Mouse (Mus musculus) hematopoietic stem cell, adult 5-6 weeks (primary cell): ENCODE measurements at regions not wholly inside any gene's neighbourhood (a gene's known extent, or its start where the extent isn't known, plus 50 kb on each side); places are given as distances from the start of the nearest gene placed in this dataset.
A peak's percentile ranks its signal among the peaks of the same experiment; 100 is the strongest.

Source experiments
- ATAC-seq, 2 experiments: fragments of 125-278 bp in 1 of 2; replicated peaks in 1 of 2; 2 replicates each; pipeline ENCODE4 v1.8.0; 2016 to 2017; ENCODE audit warnings: inconsistent platforms in 2 of 2, mild to moderate bottlenecking in 2 of 2, moderate number of reproducible peaks in 2 of 2, low read depth in 1 of 2, moderate TSS enrichment in 1 of 2; ENCODE audit not compliant: low FRiP score in 2 of 2, poor library complexity in 2 of 2, severe bottlenecking in 2 of 2, insufficient read depth in 1 of 2, low TSS enrichment in 1 of 2

DNA sequence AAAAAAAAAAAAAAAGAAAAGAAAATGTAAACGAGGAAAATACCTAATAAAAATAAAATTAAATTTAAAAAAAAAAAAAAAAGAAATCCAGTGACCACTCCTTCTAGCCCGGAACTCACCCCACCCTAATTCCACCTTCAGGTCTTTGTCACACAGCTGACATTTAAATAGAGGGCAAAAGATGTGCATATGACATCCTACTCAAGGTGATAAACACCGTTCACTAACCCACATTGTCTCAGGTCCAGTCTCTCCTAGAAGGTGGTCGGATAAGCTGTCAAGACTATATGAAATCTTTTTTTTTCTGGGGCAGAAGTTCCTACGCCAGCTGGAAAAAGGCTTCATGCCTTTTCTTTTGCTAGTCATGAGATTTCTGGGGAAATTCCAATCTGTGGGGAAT is 226.6 kb upstream of the Tbl1xr1 start:
- ATAC-seq: no peak

DNA sequence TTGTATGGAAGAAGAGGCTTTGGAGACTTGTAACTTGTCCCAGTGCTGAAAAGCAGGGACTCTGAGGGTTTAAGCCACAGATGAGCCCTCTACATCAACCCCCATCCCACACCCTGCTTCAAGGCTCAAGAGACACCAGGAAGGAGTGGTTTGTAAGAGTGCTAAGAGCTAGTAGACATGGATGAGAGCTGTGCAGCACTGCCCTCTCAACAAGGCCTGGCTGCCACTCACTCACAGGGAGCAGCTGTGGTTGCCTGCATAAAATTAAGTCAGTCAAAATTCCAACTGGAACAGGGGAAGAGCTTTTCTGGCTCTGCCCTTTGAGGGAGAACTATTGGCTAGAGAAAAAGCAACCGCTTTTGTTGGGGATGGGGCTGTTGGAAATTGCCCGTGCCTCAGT is 225.5 kb upstream of the Tbl1xr1 start:
- no peak for ATAC-seq

DNA sequence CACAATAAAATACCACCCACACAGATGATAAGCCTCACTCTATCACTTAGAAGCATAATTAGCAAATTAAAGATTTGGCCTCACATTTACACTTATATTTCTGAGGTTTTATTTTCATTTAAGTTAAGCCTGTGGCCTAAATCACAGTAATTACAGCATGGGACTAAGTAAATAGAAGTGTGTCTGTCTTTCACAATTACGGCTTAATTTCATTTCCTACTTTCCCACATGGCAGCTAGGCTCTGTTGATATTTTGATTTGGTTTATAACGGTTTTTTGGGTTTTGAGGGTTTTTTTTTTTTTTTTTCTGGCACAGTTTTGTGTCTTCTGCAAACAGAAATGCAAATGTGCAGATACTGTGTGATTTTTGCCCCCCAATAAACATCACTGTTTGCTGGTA is 222.1 kb upstream of the Tbl1xr1 start:
- ATAC-seq: no peak

DNA sequence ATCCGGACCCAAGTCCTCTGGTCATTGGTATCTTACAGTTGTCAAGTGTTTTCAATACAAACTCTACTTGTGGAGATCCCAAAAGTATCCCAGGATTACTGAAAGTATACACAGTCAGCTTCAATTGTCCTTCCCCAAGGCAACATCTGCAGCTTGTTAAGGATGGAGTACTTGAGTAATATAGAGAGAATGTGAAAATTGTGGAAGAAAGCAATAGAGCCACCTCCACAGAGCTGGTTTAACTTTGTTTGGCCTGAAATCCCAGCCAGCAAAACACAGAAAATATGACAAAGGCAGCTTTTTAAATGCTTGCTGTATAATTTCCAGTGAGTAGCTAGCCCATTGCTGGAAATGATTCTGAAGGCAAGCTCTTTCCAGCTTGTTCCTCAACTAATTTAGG is 217.0 kb upstream of the Tbl1xr1 start:
- ATAC-seq: no peak

DNA sequence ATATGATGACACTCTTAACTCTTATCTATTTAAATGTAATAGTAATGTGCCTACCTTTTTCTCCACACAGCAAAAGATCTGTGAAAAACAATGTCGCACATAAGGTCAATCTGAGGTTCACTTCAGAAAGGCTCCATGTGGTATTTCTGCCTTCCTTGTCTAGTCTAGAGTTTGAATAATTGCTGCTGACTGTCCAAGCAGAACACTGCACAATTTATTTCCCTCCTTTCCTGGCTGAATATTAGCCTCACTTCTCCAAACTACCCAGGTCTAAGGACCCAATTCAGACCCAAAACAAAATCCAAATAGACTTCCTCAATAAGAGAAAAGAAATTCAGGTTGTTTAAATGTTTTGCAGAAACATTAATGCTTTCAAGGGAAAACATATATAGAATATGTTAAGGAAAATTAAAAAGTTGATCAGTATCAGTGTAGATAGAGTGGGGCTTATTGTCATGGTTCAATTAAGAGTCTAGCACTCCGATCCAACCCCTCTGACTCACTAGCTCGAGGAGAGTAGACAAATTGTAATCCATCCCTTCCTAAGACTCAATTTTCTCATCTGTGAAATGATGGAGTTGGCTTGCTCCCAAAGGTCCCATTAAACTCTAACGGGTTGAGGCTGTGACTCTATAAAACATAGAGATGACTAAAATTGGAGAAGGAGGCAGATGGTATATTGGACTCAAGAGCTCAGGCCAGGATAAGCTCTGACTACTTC is 215.4 kb upstream of the Tbl1xr1 start:
- ATAC-seq: no peak

DNA sequence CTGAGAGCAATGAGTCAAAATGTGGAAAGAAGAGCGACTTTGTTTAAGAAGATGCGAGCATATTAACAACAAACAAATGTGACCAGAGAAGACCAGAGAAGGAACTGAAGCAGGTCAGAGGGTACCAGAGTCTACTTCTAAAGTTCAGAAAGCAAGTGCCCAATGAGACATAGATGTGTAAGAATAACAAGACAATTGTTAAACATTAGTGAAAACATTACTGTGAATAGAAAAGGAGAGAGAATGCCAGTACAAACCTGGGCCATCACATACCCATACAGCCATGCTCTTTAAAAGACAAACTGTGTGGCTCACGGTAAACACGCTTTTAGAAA is 214.8 kb upstream of the Tbl1xr1 start:
- ATAC-seq: no peak

DNA sequence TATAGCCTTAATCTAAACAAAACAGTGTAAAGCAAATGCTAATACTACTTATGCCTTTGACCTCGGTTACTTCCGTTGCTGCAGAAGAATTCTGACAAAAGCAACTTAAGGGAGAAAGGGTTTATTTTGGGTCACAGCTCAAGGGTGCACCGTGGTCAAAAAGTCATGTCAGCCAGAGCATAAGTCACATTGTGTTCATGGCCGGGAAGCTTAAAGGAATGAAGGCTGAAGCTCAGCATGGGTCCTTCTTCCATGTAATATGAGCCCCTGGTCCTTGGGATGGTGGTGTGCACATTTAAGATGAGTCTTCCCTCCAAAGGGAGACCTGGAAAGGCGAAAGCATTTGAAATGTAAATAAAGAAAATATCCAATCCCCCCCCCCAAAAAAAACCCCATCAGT is 212.1 kb upstream of the Tbl1xr1 start:
- no peak for ATAC-seq

DNA sequence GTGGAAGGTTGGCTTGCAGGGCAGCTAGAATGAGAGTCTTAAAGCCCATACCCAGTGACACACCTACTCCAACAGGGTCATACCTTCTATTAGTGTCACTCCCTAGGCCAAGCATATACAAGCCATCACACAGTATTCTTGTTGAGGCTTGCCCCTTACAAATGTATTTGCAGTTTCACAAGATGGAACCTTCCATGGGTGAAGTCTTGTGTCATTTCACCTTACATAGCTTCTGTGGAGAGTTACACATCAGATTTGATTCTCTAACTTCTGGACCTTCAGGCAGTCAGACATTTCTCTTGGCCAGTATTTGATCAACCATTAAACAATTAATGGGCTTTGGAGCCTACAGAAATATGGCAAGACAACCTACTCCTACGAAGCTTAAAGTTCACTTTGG is 210.6 kb upstream of the Tbl1xr1 start:
- ATAC-seq: no peak

DNA sequence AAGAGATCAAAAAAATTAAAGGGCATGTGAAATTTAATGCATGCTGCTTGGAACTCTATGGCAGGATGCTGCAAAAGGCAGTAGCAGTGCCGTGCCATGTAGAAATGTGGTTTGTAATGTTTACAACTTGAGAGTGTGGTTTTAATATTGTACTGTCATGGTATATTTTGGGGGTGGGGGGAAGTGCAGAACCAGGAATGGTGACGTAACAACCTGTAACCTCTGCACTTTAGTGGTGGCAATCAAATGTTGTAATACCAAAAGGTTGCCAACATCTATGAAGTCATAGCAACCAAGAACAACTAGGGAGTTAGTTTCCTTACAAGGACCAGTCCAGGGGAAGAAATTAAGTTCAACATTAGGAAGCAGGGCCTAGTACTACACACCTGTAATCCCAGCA is 198.1 kb upstream of the Tbl1xr1 start:
- ATAC-seq: peak; percentile 71 to 72; a peak in 3 of 4 replicates

DNA sequence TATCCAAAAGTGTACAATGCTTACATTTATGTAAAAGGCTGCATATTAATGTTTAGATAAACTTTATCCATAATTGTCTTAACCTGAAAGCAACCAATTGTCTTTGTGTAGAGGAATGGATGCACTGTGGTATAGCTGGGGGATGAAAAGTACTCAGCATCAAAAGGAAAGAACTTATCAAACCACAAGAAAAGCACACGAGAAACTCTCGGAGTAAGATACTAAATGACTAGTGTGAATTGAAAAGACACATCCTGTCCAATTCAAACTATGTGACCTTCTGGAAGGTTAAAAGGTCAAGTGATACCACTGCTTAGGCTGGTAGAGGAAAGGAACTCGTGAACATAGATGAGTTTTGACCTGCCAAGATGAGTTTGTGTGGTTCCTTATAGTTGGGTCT is 192.2 kb upstream of the Tbl1xr1 start:
- ATAC-seq: no peak

DNA sequence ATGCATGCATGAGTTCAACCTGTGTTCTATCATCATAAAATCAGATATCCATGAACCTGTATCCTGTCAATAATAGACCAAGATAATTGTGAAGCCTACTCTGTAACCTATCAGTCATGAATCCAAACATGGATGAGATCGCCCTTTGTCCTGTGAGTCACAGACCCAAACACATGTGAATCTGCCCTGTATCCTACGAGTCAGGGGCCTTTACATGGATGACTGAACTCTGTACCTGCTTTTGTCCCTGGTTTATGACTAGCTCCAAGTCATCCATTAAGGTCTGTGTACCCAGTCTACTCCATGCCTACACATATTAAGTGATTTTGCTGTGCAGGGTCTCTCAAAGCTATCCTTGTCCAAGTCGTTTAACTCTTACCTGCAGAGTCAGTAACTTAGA is 187.7 kb upstream of the Tbl1xr1 start:
- ATAC-seq: no peak

DNA sequence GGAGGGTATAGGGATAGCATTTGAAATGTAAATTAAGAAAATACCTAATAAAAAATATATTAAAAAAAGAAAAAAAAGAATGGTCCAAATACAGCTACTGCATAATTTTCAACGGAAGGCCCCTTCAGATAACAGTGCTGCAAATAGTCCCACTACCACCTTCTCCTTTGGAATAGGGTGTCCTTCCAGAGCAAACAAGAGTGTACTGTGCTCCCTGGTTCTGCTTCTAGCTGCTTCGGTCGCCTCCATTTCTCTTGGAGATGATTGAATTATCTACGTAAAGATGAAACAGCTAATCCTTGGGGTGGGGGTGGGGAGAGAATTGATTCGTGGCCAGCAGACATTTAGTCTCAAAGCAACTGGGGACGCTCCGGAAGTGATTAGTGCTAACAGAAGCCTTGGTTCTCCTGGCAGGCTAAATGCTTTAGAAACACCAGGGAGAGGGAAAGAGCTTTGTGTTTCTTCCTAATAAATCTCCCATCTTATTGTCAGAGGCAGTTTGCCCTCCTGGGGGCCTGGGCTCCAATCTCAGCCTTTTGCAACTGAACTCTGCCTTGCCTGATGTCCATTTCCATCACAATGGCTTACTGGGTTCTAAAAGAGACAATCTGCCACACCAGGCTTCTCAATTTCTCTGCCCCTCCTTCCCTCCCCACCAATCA is 184.5 kb upstream of the Tbl1xr1 start:
- ATAC-seq: no peak

DNA sequence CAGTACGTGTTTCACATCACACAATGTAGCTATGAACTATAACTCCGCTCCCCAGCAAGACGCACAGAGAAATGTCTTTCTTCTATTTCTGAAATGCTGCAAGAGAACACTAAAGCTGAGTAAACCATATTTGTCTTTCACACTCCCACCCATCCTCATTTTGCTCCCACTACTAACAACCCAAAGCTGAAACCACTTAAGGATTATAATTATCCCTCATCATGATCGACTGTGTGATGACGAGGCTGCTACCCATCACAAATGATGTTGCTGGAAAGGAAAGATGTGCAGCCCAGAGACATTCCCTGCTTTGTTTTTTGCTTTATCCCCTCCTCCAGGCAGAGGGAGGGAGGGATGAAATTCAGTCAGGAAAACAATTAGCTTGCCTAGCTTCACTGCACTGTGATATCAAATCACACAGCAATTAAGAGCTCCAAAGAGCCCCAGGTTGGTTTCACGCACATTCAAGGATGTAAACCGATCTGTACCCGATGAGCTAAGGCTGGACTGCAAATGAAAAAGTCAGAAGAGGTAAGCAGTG is 183.5 kb upstream of the Tbl1xr1 start:
- ATAC-seq: no peak

DNA sequence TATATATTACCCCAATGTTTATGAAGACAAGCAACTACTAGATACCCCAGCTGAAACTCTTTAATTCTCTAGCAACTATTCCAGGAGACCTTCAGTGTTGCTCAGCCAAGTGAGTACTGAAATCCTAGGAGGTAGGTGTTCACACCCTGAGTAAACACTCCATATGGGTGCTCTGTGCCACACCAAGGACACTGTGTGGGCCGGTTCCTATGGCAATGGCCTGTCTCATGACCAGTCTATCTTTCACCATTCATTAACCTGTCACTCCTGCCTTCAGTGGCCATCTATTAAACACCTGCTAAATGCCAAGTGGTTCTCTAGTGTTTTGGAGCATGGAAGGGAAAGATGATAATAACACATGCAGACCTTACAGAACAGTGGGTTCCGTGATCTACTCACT is 180.9 kb upstream of the Tbl1xr1 start:
- no peak for ATAC-seq

DNA sequence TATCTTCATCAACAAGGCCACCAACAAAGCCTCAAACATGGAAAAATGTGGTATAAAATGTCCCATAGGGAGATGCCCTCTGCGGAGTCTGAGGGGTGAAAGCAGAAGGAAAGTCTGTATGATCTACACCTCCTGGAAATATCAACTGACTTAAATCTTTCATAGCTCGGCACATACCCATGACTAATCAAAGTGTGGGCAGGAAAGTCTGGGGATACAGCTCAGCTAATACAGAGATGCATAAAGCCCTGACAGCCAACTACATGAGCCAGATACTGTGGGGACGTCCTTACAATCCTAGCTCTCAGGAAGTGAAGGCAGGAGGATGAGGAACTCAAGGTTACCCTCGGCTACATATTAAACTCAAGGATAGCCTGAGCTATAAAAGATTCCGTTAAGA is 178.2 kb upstream of the Tbl1xr1 start:
- no peak for ATAC-seq

DNA sequence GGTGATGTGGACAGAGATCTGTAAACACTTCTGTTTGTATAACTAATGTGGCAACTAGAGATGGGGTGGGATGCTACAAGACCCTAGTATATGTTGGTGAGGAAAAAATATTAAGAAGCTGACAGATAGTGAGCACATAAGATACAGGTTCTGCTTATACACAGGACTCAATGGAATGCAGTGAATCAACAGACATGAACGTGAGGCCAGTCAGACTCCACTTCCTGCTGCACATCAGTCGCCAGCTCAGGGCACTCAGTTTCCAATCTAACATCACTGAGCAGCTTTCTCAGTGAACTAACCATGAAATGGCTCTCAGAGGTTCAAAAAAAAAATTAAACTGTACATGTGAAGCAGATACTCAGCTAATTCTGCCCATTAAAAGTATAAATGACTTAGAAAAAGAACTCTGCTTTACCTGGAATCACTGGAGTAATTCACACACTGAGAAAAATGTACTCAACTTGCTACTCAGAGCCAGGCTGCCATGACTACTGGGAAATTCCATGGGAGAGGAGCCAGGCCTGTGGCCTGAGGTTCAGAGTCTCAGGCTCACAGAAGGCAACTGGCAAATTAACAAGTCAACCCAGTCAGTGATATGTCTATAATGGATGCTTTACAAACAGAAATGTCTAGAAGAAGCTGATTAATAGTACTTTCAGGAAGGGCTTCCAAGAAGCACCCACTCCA is 170.9 kb upstream of the Tbl1xr1 start:
- no peak for ATAC-seq

DNA sequence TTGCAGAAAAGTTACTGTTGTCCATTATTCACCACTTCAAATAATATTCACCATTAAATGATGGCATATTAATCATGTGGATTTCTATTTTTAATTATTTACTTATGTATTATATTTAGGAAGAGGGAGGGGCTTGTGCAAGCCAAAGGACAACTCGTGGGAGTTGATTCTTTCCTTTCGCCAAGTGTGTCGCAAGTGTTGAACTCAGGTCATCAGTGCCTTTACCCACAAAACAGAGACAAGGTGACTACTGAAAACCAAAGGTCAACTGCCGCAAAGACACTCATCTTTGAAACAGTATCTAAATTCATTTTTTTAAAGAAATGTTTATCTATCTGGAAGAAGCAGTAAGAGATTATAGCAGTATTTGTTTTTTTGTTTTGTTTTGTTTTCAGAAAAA is 167.6 kb upstream of the Tbl1xr1 start:
- no peak for ATAC-seq

DNA sequence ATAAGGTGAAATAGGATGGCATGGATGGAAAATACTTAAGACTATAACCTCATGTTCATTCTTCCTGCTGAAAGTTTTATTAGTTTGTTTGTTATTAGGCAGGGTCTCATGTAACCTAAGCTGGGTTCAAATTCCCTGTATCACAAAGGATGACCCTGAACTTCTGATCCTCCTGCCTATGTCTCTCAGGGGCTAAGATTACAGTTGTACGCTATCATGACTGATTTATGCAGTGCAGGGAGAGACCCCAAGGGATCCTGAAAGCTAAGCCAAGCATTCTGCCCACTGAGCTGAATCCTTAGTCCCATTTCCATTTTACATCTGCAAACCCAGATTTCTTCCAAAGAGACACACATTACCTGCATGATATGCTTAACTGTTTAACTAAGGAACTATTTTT is 166.4 kb upstream of the Tbl1xr1 start:
- no peak for ATAC-seq

DNA sequence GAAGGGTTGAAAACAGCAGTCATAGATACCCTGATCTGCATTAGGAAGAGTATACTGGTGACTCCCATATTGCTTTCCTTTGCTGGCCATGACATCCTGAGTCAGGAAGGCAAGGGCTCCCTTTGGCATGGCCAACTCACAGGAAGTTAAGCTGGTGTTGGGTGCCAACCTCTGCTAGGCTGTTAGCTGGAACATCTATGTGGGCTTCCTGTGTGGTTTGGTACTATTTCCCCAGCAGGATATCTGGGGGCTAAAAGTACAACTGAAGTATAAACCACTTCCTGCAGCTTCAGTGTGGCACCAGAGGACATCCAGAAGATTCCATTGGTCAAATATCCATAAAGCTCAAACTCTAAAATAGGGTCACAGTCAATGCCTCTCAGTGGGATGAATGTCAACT is 165.4 kb upstream of the Tbl1xr1 start:
- ATAC-seq: peak; percentile 99 to 100
